In the genomic region with DNA sequence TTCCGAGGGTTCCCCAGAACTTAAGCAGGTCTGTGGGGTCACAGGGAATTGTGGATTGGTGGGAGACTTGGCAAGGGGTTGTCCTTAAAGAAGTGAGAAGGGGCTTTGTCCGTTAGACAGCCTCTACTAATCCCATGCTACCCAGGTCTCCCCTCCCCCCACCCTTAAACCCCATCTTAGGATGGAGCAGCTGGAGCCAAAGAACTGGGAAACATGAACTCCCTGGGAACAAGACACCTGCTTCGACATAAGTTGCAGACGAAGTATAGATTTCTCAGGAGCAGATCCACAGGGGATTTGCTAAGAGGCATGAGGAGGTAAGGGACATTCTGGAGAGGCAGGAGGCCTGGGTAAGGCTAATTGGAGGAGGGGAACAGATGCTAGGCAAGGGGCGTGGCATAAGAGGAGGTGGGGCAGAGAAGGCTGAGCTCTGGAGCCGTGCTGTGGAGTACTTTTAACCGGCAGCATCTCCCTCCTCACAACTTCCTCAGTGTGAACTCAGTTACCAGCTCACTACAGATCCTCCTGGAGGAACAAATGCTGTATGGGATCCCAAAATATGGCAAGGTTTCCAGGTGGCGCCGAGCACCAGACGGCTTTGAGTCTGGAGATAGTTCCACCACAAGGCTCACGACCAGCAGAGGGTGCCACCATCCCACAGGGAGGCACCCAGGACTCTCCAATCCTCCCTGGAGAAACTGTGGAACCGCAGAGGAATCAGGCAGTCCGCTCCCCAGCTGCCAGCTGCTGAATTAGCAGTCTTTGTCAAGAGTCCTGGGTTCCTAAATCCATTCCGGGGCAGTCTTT, we compare ENCODE assay signal across 8 mouse cellular contexts. TPM values are rescaled to one million over a fixed set of nuclear protein-coding genes. Genes with fewer than 3 reads are reported as not detected.
DNase-seq lines count a peak whose midpoint lies in the region; ATAC-seq lines count a peak whose summit lies in the region.

No protein-coding gene starts in this region.

- DNase-seq in NIH3T3 (ENCODE audit: low read depth), result peak; percentile 97
- DNase-seq in cerebellum, postnatal 36 days, result peak; percentile 89 to 91
- DNase-seq in gastrocnemius, adult 8-10 months (ENCODE audit: low spot score in 2 of 2), result peak; percentile 83 to 87
- DNase-seq in induced T-regulatory cell, adult 2 months (ENCODE audit: low read depth), result peak; percentile 72
- DNase-seq in left cerebral cortex, adult 8-10 months (ENCODE audit: low spot score in 2 of 2), result peak; percentile 84 to 91
- peak; percentile 88 for DNase-seq in right cerebral cortex, postnatal 25 days
- peak; percentile 56 for DNase-seq in yolk sac, embryonic 10.5 days (ENCODE audit: low spot score)

- ATAC-seq in megakaryocyte, adult 5-6 weeks (ENCODE audit: poor library complexity, severe bottlenecking), result peak; percentile 40

RNA-seq across cellular contexts. Expression of gene Grasp, which starts 2.5 kb away (rescaled TPM):
- 1 to 10 TPM; 3.0 to 5.4 (median 4.4) TPM for total RNA-seq in gastrocnemius, adult 8-10 months (2022)
- total RNA-seq in left cerebral cortex, adult 8-10 months (2022), result 10 to 100 TPM; 56.3 to 63.9 (median 62.1) TPM
- total RNA-seq in megakaryocyte, adult 5-6 weeks (2015), result 0.16 and 0.30 TPM in 2 replicates
- 0.29 and 0.85 TPM in 2 replicates for total RNA-seq in megakaryocyte, adult 5-6 weeks (2017)

RNA-seq across cellular contexts. Expression of gene Nr4a1, which starts 32.6 kb away (rescaled TPM):
- 100 to 1,000 TPM; 114 to 232 (median 117) TPM for total RNA-seq in gastrocnemius, adult 8-10 months (2022)
- total RNA-seq in left cerebral cortex, adult 8-10 months (2022), result 100 to 1,000 TPM in 1 of 4 experiments, 10 to 100 TPM in 3; 36.3 to 102 (median 74.5) TPM
- 42.1 and 45.0 TPM in 2 replicates for total RNA-seq in megakaryocyte, adult 5-6 weeks (2015)
- 37.0 TPM in 2 replicates for total RNA-seq in megakaryocyte, adult 5-6 weeks (2017)

RNA-seq across cellular contexts. Expression of gene Acvr1b, which starts 47.6 kb away (rescaled TPM):
- total RNA-seq in gastrocnemius, adult 8-10 months (2022), result 10 to 100 TPM; 33.0 to 44.0 (median 39.4) TPM
- 100 to 1,000 TPM; 100 to 118 (median 110) TPM for total RNA-seq in left cerebral cortex, adult 8-10 months (2022)
- 7.4 and 7.7 TPM in 2 replicates for total RNA-seq in megakaryocyte, adult 5-6 weeks (2015)
- 15.2 and 17.1 TPM in 2 replicates for total RNA-seq in megakaryocyte, adult 5-6 weeks (2017)

Comparison
In these comparisons a context has a peak if more than half of its experiments do, and no peak if none do; other contexts are left out.
1. Peak in every context shown above with its lines: DNase-seq and ATAC-seq.
2. RNA of gene Grasp, which starts 2.5 kb away (total RNA-seq): 56.3 to 63.9 TPM in left cerebral cortex, adult 8-10 months; 3.0 to 5.4 TPM in gastrocnemius, adult 8-10 months and 0.16 to 0.85 TPM in megakaryocyte, adult 5-6 weeks; every median in the first group is over 4 times any median in the second.